Mouse (Mus musculus) heart, adult 9 months (tissue): ENCODE measurements around the gene Ago3.

Source experiments
- DNase-seq, 2 experiments: peaks; one replicate each; pipeline ENCODE4 v3.0.0; 2022; ENCODE audit warnings: low spot score in 2 of 2

Gene Ago3

GRCm38 (mm10) chr4:126310344-126310743 lies 119.0 kb downstream of the Ago3 start:
- DNase-seq, result no peak

- peak; percentile 51 to 80 for DNase-seq
These were observed 119.4 kb downstream of the Ago3 start for GRCm38 (mm10) chr4:126309922-126310309.

- DNase-seq, result no peak
These were observed 120.0 kb downstream of the Ago3 start for GRCm38 (mm10) chr4:126309211-126309921.

- DNase-seq, result no peak
These were observed 122.5 kb downstream of the Ago3 start for GRCm38 (mm10) chr4:126306827-126307226.

- no peak for DNase-seq
These were observed 123.3 kb downstream of the Ago3 start for GRCm38 (mm10) chr4:126306058-126306457.

GRCm38 (mm10) chr4:126305428-126305827 lies 123.9 kb downstream of the Ago3 start:
- no peak for DNase-seq

GRCm38 (mm10) chr4:126303877-126304276 lies 125.5 kb downstream of the Ago3 start:
- no peak for DNase-seq

- DNase-seq, result no peak
These were observed 127.6 kb downstream of the Ago3 start for GRCm38 (mm10) chr4:126301584-126302309.

- no peak for DNase-seq
These were observed 128.3 kb downstream of the Ago3 start for GRCm38 (mm10) chr4:126300916-126301583.

GRCm38 (mm10) chr4:126296617-126297101 lies 132.7 kb downstream of the Ago3 start:
- peak; percentile 53 to 60 for DNase-seq

- DNase-seq, result no peak
These were observed 133.4 kb downstream of the Ago3 start for GRCm38 (mm10) chr4:126295937-126296336.

GRCm38 (mm10) chr4:126295152-126295551 lies 134.2 kb downstream of the Ago3 start:
- DNase-seq, result no peak

GRCm38 (mm10) chr4:126291196-126291595 lies 138.2 kb downstream of the Ago3 start:
- DNase-seq, result no peak

- no peak for DNase-seq
These were observed 139.0 kb downstream of the Ago3 start for GRCm38 (mm10) chr4:126290314-126290713.

- no peak for DNase-seq
These were observed 141.2 kb downstream of the Ago3 start for GRCm38 (mm10) chr4:126288085-126288666.

- DNase-seq, result no peak
These were observed 141.9 kb downstream of the Ago3 start for GRCm38 (mm10) chr4:126287302-126287995.

GRCm38 (mm10) chr4:126286492-126286891 lies 142.9 kb downstream of the Ago3 start, which contains the start of gene Col8a2:
Gene Col8a2, plus strand, starts transcription at chr4:126286793.
- no peak for DNase-seq

- DNase-seq, result no peak
These were observed 145.8 kb downstream of the Ago3 start for GRCm38 (mm10) chr4:126283582-126283981.

GRCm38 (mm10) chr4:126281706-126282105 lies 147.7 kb downstream of the Ago3 start:
- no peak for DNase-seq
